Mouse (Mus musculus) ES-E14 (cell line): ENCODE data around the gene Mymx. TPM values are rescaled to one million over a fixed set of nuclear protein-coding genes. Genes with fewer than 3 reads are reported as not detected.

Experiments used
- DNase-seq: peaks from one replicate; pipeline ENCODE4 v3.0.0-alpha.2; 2013; ENCODE audit warnings: low read depth, low spot score
- H3K27ac ChIP-seq: 2 replicates; pipeline ENCODE4 v1.5.1; 2012; ENCODE audit warnings: low read depth, mild to moderate bottlenecking, low read length, moderate library complexity, mixed read lengths; ENCODE audit not compliant: poor library complexity, insufficient read depth, severe bottlenecking
- H3K36me3 ChIP-seq: 2 replicates; pipeline ENCODE4 v1.6.1; 2012; ENCODE audit warnings: mild to moderate bottlenecking, low read length, moderate library complexity, mixed read lengths; ENCODE audit not compliant: control insufficient read depth, poor library complexity, insufficient read depth, severe bottlenecking
- H3K4me1 ChIP-seq, 2 experiments: fragments of 150-350 bp in 1 of 2; sonication (generic) in 1 of 2; 2 replicates each; pipeline ENCODE4 v1.6.1; 2012; ENCODE audit warnings: low read length in 2 of 2, mild to moderate bottlenecking in 1 of 2, mixed read lengths in 1 of 2; ENCODE audit not compliant: control insufficient read depth in 2 of 2, insufficient read depth in 2 of 2, poor library complexity in 1 of 2
- H3K4me3 ChIP-seq, 2 experiments: fragments of 150-350 bp in 1 of 2; sonication (generic) in 1 of 2; 2 replicates each; pipeline ENCODE4 v1.5.1; 2012; ENCODE audit warnings: low read length in 2 of 2, low read depth in 1 of 2, mild to moderate bottlenecking in 1 of 2, mixed read lengths in 1 of 2; ENCODE audit not compliant: insufficient read depth in 1 of 2, poor library complexity in 1 of 2, severe bottlenecking in 1 of 2
- H3K9ac ChIP-seq: 2 replicates; pipeline ENCODE4 v1.6.1; 2012; ENCODE audit warnings: low read depth, mild to moderate bottlenecking, low read length, mixed read lengths; ENCODE audit not compliant: poor library complexity, insufficient read depth, severe bottlenecking
- H3K9me3 ChIP-seq: fragments of 150-350 bp; sonication (generic); 2 replicates; pipeline ENCODE4 v1.6.1; 2012; ENCODE audit warnings: low read depth, mild to moderate bottlenecking, low read length; ENCODE audit not compliant: control insufficient read depth, insufficient read depth
- CHD2 ChIP-seq: IDR thresholded peaks from 2 replicates; pipeline ENCODE4 v1.6.1; 2014; ENCODE audit warnings: mild to moderate bottlenecking, low read depth, low read length, inconsistent platforms
- HCFC1 ChIP-seq: IDR thresholded peaks from 2 replicates; pipeline ENCODE4 v1.6.1; 2012; ENCODE audit warnings: low read length, inconsistent platforms, borderline replicate concordance; ENCODE audit not compliant: insufficient read depth
- MAFK ChIP-seq: IDR thresholded peaks from 2 replicates; pipeline ENCODE4 v1.6.1; 2014; ENCODE audit warnings: mild to moderate bottlenecking, low read depth, low read length, inconsistent platforms; ENCODE audit not compliant: insufficient read depth
- ZC3H11A ChIP-seq: IDR thresholded peaks from 2 replicates; pipeline ENCODE4 v1.6.1; 2012; ENCODE audit warnings: low read depth, mild to moderate bottlenecking, inconsistent platforms, low read length, borderline replicate concordance
- ZNF384 ChIP-seq: IDR thresholded peaks from 2 replicates; pipeline ENCODE4 v1.6.1; 2012; ENCODE audit warnings: low read depth, low read length, inconsistent platforms
- in situ Hi-C, 2 experiments: fragments of 600-800 bp; cut with MboI; formaldehyde crosslinking; loops; one replicate each; pipeline ENCODE4 v1.15.1; 2025; ENCODE audit warnings: low sequenced_read_pairs in 2 of 2, inconsistent platforms in 1 of 2; ENCODE audit not compliant: unreplicated experiment in 2 of 2
- total RNA-seq: library from RNA; depleted of rRNA; stranded (reverse); fragments of 300-350 nt; gene quantifications from 2 replicates; pipeline ENCODE4 v1.2.3, GENCODE M21; 2012

The Mymx gene
- total RNA-seq, 1 experiment: 66.0 TPM

DNA sequence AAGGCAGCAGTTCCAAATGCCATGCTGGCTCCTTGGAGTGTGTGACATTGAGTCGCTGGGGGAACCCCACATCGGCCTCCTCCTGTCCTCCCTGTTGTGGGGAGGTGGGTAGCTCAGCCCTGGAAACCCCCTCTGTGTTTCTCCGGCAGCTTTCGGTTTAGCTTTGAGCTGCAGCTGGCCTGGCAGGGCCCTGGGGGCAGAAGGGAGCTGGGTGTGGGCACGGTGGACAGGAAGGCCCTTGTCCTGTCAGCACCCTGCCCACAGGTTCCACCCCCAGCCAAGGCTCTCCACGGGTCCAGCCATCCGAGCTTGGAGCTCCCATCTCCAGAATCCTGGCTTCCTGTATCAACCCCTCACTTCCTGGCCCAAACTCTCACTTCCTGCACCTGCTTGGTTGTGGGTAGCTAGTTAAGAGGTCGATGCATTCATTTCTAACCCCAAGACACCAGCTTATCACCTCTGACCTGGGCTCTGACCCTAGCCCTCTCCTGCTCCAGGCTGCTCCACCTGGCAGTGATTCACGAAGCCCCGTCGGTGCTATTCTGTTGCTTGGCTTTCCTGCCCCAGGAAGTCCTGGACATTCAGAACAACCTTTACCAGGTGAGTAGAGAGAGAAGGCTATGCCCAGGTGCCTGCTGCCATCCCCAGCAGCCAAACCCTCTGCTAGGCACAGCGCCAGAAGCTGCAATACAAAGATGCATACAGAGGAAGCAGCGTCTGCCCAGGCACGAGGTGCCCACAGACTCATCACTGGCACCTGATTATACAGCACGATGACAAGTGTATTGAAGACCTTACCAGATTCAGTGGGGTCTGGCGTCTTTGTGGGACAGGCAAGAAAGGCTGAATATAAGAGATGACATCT lies 43.7 kb downstream of the Mymx start:
- Histone ChIP-seq H3K27ac (no peak overlapping the region), H3K36me3 (no peaks in the 10 kb centered on the region), H3K9ac (no peak overlapping the region), H3K4me3 (no peak overlapping the region), H3K9me3 (no peaks in the 10 kb centered on the region), H3K4me1 (peaks cover 4% of the 10 kb centered on the region in 2 experiments; a peak in 3 of 4 replicates)
- in situ Hi-C loops: loop anchor here (10.0 kb wide), 1 partner anchor 83 kb away; the partner anchor contains the start of gene Spats1 (in 2 of the 2)
- TF ChIP-seq CHD2 (no peak), ZC3H11A (no peak), MAFK (no peak), ZNF384 (no peak), HCFC1 (no peak)
- no peak for DNase-seq

DNA sequence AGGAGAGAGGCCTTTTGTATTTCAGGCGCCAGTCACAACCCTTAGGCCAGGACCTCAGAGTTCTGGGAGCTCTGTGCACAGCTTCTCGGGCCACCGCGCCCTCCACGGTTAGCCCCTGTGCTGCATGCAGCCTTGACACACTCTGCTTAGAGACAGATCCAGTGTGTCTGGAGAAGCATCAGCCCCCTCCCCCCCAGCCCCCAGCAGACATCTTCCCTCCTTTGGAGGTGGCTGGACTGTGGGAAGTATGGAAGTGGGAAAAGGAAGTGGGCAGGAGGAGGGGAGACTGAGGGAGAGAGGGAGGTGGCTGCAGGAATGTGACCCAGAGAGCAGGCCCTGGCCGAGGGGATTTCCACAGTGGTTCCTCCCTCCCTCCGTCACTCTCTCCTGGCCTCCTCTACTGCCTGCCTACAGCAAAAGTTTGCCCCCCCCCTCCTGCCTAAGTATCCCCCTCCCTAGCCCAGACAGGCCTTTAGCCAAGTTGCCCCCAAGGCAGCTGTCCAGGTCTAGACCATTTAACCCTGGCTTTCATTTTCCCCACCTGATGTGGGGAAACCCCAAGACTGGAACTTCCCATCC lies 44.6 kb downstream of the Mymx start:
- Histone ChIP-seq H3K4me1 (peaks cover 4% of the 10 kb centered on the region in 2 experiments; a peak in 3 of 4 replicates), H3K9ac (no peak overlapping the region), H3K27ac (no peak overlapping the region), H3K36me3 (no peaks in the 10 kb centered on the region), H3K9me3 (no peaks in the 10 kb centered on the region), H3K4me3 (no peak overlapping the region)
- DNase-seq: no peak
- in situ Hi-C loops: loop anchor here (10.0 kb wide), 1 partner anchor 83 kb away; the partner anchor contains the start of gene Spats1 (in 2 of the 2)
- TF ChIP-seq CHD2: no peak
- no peak for TF ChIP-seq HCFC1
- no peak for TF ChIP-seq MAFK
- TF ChIP-seq ZNF384: no peak
- no peak for TF ChIP-seq ZC3H11A

DNA sequence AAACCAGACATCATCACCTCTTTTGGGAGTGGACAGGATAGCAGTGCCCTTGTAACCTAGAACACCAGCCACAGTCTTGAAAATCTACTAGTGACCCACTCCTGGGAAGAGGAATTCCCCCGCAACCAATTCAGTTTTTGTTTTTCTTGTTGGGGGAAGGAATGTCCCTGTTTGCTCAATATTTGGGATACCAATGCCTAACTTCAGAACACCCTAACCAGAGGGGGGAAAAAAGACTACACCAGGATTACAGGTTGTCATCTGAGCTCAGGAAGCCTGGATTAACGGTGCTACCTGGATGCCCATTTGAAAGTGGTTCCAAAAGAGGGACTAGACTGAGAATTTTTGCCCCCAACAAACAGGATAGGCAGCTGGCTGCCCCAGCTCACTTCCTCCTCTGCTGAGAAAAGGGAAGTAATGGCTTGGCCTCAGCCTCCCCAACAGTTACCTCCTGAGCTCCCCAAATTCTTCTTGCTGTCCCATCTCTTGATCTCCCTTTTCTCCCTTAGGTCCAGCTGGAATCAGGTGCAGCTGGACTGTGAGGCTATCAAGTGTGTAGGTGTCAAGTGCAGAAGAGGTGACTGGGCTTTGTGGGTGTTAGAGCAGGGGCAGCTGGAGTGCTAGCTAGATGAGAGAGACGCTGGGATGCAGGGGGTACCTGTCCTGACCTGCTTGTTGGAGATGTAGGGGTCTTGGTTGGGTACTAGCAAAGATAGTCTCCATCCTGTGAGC lies 45.2 kb downstream of the Mymx start:
- Histone ChIP-seq H3K4me1 (peaks cover 4 to 6% of the 10 kb centered on the region in 2 experiments; a peak in 3 of 4 replicates), H3K27ac (no peak overlapping the region), H3K9ac (no peak overlapping the region), H3K9me3 (no peaks in the 10 kb centered on the region), H3K4me3 (peak overlapping the region in 1 of 2 experiments; percentile 86; a peak in 1 of 4 replicates), H3K36me3 (no peaks in the 10 kb centered on the region)
- no peak for TF ChIP-seq ZNF384
- no peak for TF ChIP-seq CHD2
- no peak for TF ChIP-seq MAFK
- no peak for TF ChIP-seq HCFC1
- no peak for TF ChIP-seq ZC3H11A
- in situ Hi-C loops: loop anchor here (10.0 kb wide), 1 partner anchor 82 kb away; the partner anchor contains the start of gene Spats1 (in 2 of the 2)
- DNase-seq: no peak

DNA sequence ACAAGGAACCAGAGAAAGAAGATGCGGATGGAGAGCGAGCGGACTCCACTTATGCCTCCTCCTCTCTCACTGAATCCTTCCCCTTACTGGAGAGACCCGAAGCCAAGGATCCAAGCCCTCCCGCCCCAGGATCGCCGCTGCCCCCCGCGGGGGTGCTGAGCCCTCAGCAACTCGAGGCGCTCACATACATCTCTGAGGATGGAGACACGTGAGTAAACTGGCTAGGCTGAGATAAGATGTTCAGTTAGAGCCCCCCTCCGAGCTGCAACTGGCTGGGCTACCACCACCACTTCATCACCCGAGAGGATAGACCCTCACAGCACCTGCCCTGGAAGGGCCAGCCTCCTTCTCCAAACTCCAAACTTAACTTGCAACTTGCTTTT lies 45.8 kb downstream of the Mymx start:
- no peak for DNase-seq
- H3K4me1 ChIP-seq: peaks cover 4 to 6% of the 10 kb centered on the region in 2 experiments; a peak in 3 of 4 replicates
- TF ChIP-seq CHD2 (no peak), ZC3H11A (no peak), ZNF384 (no peak), MAFK (no peak), HCFC1 (no peak)
- H3K9ac ChIP-seq: peak overlapping the region; percentile 72
- in situ Hi-C loops: loop anchor here (10.0 kb wide), 1 partner anchor 81 kb away; the partner anchor contains the start of gene Spats1 (in 2 of the 2)
- H3K27ac ChIP-seq: no peak overlapping the region
- H3K4me3 ChIP-seq: peak overlapping the region; percentile 78 to 86
- no peaks in the 10 kb centered on the region for H3K36me3 ChIP-seq
- no peaks in the 10 kb centered on the region for H3K9me3 ChIP-seq
